Mouse (Mus musculus) heart, embryonic 16.5 days (tissue): ENCODE data around the gene Creld1. TPM values are rescaled to one million over a fixed set of nuclear protein-coding genes. Genes with fewer than 3 reads are reported as not detected.

Experiments used
- ATAC-seq: fragments of 200-750 bp; cut with Nextera tagmentation; replicated peaks from 2 replicates; pipeline ENCODE4 v1.8.0; 2017; ENCODE audit warnings: moderate number of reproducible peaks; ENCODE audit not compliant: insufficient read depth, low FRiP score; ENCODE audit errors: extremely low read depth
- H3K27ac ChIP-seq: fragments of 300-500 bp; sonication (generic); 2 replicates; pipeline ENCODE4 v1.5.1; 2014; ENCODE audit warnings: mild to moderate bottlenecking, low read length, control low read depth, moderate library complexity
- H3K27me3 ChIP-seq: fragments of 300-500 bp; sonication (generic); 2 replicates; pipeline ENCODE4 v1.6.1; 2014; ENCODE audit warnings: low read length, mixed read lengths; ENCODE audit not compliant: control insufficient read depth, insufficient read depth
- H3K36me3 ChIP-seq: fragments of 300-500 bp; sonication (generic); 2 replicates; pipeline ENCODE4 v1.6.1; 2014; ENCODE audit not compliant: control insufficient read depth, insufficient read depth
- H3K4me1 ChIP-seq: fragments of 300-500 bp; sonication (generic); 2 replicates; pipeline ENCODE4 v1.6.1; 2014; ENCODE audit warnings: low read length, mixed read lengths; ENCODE audit not compliant: control insufficient read depth, insufficient read depth
- H3K4me2 ChIP-seq: fragments of 300-500 bp; sonication (generic); 2 replicates; pipeline ENCODE4 v1.6.1; 2014; ENCODE audit warnings: low read depth, mild to moderate bottlenecking, control low read depth, low read length
- H3K4me3 ChIP-seq: fragments of 300-500 bp; sonication (generic); 2 replicates; pipeline ENCODE4 v1.5.1; 2014; ENCODE audit warnings: mild to moderate bottlenecking, control low read depth, low read length
- H3K9ac ChIP-seq: fragments of 300-500 bp; sonication (generic); 2 replicates; pipeline ENCODE4 v1.6.1; 2014; ENCODE audit warnings: low read length, control low read depth
- H3K9me3 ChIP-seq: fragments of 300-500 bp; sonication (generic); replicated peaks from 2 replicates; pipeline ENCODE4 v1.6.1; 2016; ENCODE audit warnings: low read length; ENCODE audit not compliant: control insufficient read depth
- WGBS: fragments of 180-500 bp; shearing (Covaris S2); extraction: QIAGEN DNeasy Blood & Tissue Kit; methylation state at CpG from one replicate; pipeline ENCODE4 v1.1.7; 2014; 5-methylcytosine and 5-hydroxymethylcytosine counted together
- polyA plus RNA-seq: library from polyadenylated mRNA; unstranded; fragments of >200 nt; fragmentation: Nextera tagmentation; extraction: Ambion mirVana; gene quantifications from 2 replicates; pipeline ENCODE4 v1.2.1, GENCODE M21; 2015

Gene Creld1
- polyA plus RNA-seq, 1 experiment from 2014 or later, result 44.8 TPM

DNA sequence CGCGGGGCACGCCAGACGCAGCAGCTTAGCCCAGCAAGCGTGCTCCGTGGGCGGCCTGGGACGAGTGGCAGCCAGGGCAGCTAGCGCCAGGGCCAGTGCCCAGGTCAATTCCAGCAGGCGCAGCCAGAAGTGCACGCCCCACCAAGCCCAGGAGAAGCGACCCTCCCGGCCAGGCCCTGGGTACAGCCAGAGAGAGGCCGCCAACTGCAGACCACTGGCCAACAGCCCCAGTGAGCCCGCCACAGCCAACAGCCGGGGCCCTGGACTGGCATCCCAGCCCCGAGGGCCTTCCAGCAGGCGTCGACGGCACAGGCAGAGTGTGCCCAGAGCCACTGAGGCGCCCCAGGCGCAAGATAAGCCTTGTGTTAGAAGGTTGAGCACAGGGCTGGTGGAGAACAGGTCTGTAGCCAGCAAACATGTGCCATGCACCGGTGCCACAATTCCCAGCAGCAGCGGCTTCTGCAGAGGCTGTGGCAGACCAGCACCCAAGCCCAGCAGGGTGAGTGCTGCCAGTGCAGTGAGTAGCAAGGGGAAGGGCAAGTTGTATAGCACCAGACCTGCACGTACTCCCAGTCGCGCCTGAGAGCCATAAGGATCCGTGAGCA is 12.1 kb downstream of the Creld1 start:
- H3K4me3 ChIP-seq, result peak overlapping the region; percentile 56
- 26% methylated on average over 28 of the region's 28 CpGs for WGBS
- peaks cover 9% of the 10 kb centered on the region for H3K27me3 ChIP-seq
- no peaks in the 10 kb centered on the region for H3K36me3 ChIP-seq
- no peaks in the 10 kb centered on the region for H3K9me3 ChIP-seq
- ATAC-seq, result no peak
- peaks cover 10% of the 10 kb centered on the region for H3K4me1 ChIP-seq
- H3K27ac ChIP-seq, result no peak overlapping the region
- peak overlapping the region; percentile 86 for H3K4me2 ChIP-seq
- peak overlapping the region; percentile 73 for H3K9ac ChIP-seq

DNA sequence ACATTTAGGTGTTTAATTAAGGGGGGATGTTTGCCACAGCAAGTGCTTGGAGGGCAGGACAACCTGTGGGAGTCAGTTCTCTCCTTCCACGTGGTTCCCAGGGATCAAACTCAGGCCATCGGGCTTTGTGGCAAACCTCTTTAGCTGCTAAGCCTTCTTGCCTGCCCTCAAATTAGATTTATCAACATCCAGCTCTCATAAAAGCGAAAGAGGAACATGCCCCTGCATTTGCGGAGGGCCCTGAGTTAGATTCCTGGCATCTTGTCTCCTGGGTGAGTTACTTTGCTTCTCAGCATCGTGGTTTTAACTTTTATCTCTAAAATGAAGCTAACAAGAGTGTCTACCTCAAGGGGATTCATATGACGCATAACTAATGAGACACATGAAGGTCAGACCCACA is 16.2 kb downstream of the Creld1 start:
- no peak overlapping the region for H3K27ac ChIP-seq
- ATAC-seq, result no peak
- no peaks in the 10 kb centered on the region for H3K36me3 ChIP-seq
- peaks cover 10% of the 10 kb centered on the region for H3K4me1 ChIP-seq
- WGBS, result 65% methylated on average over 6 of the region's 6 CpGs
- H3K9ac ChIP-seq, result no peak overlapping the region
- no peak overlapping the region for H3K4me3 ChIP-seq
- 0 out of 2 replicates have a peak, but pooled peaks cover 2% of the 10 kb centered on the region for H3K9me3 ChIP-seq
- peaks cover 27% of the 10 kb centered on the region for H3K27me3 ChIP-seq
- no peak overlapping the region for H3K4me2 ChIP-seq

DNA sequence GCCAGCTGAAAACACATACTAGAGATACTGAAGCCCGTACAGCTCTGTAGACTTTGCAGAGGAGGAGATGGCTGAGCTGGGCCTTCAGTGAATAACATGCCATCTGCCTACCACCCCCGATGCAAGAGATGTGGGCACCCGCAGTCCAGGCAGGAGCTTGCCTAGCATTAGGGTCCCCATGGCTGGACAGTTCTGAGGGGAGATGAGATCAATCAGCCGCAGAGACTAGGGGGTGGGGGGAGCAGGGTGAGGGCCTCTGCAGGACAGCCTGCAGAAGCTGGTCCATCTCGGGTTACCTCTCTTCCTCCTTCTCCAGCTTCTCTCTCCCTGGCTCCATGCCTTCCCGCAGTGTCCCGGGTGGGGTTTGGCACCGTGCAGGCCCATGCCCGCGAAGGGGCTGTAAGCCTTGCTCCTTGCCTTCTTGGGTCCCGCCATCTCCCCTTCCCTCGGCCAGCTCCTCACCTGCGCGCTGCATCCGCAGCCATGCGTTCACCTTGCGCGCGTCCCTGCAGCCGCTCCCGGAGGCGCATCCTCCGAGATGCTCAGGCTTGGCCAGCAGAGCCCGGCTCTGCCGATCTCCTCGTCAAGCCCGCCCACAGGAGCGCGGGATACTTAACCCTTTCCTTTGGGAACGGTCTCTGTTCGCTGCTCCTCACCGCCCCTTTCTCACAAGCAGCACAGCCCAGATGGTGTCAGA is 18.4 kb downstream of the Creld1 start, which contains the start of gene Prrt3:
TSS of gene Prrt3 (minus strand) at position 544 of the 697 bp plus-strand sequence.
- Histone ChIP-seq H3K4me2 (peak within 1 kb of the TSS; percentile 36), H3K4me1 (no peaks in the 10 kb centered on the region), H3K27ac (no peak within 1 kb of the TSS), H3K9me3 (0 out of 2 replicates have a peak, but pooled peaks cover 2% of the 10 kb centered on the region), H3K9ac (no peak within 1 kb of the TSS), H3K27me3 (peaks cover 20% of the 10 kb centered on the region), H3K4me3 (peak within 1 kb of the TSS; percentile 20), H3K36me3 (no peaks in the 10 kb centered on the region)
- WGBS, result 4% methylated on average over 32 of the region's 32 CpGs
- ATAC-seq, result no peak

DNA sequence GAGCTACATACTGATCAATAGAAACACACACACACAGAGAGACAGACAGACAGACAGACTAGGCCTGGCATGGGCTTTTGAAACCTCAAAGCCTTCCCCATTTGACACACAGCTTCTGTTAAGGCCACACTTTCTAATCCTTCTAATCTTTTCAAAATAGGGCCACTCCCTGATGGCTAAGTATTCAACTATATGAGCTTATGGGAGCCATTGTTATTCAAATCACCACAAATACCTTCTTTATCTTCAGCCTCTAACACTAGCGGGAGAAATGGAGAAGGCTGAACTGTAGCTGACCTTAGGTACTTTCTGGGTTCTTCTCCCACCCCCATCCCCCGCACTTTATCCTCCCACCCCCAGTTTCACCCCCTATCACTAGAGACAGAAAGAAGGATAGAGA is 19.7 kb downstream of the Creld1 start:
- 70% methylated on average over 2 of the region's 2 CpGs for WGBS
- peaks cover 20% of the 10 kb centered on the region for H3K27me3 ChIP-seq
- ATAC-seq, result no peak

DNA sequence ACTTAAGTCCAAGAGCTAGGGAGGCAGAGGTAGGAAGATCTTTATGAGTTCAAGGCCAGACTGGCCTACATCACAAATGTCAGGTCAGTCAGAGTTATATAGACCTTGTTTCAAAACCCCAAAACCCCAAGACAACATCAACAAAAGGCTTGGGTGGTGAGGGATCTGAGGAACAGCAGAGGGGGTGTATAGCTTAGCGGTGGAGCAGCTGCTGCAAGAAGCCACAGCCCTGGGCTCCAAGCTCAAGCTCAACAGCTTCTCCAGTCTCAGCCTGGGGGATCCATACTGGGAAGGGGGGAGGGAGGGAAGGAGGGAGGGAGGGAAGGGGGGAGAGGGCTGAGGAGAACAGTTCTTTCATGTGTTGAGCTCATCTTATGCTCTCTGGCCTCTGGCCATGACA is 22.6 kb downstream of the Creld1 start:
- Histone ChIP-seq H3K4me2 (no peak overlapping the region), H3K9ac (no peak overlapping the region), H3K27ac (no peak overlapping the region), H3K36me3 (no peaks in the 10 kb centered on the region), H3K4me3 (no peak overlapping the region), H3K27me3 (peaks cover 16% of the 10 kb centered on the region), H3K4me1 (peaks cover 6% of the 10 kb centered on the region; the same call in 1 of the 2 replicates), H3K9me3 (0 out of 2 replicates have a peak, but pooled peaks cover 2% of the 10 kb centered on the region)
- 64% methylated on average over 1 of the region's 1 CpGs for WGBS
- ATAC-seq, result no peak

More for the DNA sequence above, 19.7 kb downstream of the Creld1 start:
- Histone ChIP-seq H3K9ac (no peak overlapping the region), H3K4me1 (no peaks in the 10 kb centered on the region), H3K4me2 (no peak overlapping the region), H3K9me3 (0 out of 2 replicates have a peak, but pooled peaks cover 2% of the 10 kb centered on the region), H3K36me3 (no peaks in the 10 kb centered on the region), H3K27ac (no peak overlapping the region), H3K4me3 (no peak overlapping the region)

DNA sequence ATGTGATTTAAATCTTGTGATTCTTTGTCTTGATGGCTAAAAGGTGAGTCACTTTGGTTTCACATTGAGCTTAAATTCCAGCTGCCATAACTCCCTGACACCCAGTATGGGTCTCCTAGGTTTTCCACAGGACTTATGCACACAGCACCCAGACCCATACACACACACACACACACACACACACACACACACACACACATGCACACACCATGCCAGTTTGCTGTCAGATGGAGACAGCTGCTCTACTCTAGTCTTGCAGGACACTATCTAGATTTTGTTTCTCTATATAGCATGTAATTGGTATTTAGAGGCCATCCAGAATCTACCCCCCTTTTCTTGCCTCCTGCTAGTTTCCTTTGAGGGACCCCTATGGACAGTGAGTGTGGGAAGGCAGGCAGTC is 24.0 kb downstream of the Creld1 start:
- Histone ChIP-seq H3K4me2 (no peak overlapping the region), H3K4me1 (peaks cover 6% of the 10 kb centered on the region; the same call in 1 of the 2 replicates), H3K36me3 (no peaks in the 10 kb centered on the region), H3K4me3 (no peak overlapping the region), H3K27me3 (peaks cover 2% of the 10 kb centered on the region; the same call in 1 of the 2 replicates), H3K27ac (no peak overlapping the region), H3K9ac (no peak overlapping the region), H3K9me3 (0 out of 2 replicates have a peak, but pooled peaks cover 6% of the 10 kb centered on the region)
- ATAC-seq, result no peak

DNA sequence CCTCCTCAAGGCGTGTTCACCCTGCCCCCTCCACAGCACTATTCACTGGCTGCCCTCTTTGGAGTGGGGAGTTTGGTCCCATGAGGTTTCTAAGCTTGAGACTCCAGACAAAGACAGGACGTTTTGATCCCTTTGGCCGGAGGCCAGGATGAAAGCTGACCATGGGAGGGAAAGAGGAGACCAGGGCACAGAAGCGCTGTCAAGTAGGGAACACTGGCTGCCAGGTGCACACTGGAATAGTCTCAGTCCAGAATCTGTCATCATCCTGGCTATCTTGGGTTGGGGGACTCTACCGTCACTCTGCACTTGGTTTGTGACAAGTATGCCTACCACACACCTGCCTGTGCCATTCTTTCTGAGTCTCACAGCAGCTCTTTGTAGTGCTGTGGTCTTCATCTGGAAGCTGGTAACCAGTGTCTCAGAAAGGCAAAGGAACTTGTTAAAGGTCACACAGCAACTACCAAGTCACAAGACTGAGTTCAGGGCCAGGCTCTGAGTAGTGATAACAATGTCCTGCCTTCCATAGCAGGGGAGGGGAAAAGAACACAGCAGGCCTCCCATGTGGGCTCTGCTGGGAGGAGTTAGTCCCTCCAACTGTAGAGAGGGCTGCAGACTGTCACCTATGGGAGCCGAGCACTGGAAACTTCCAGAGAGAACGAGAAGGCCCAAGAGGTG is 25.3 kb downstream of the Creld1 start:
- peaks cover 2% of the 10 kb centered on the region for H3K36me3 ChIP-seq
- H3K4me3 ChIP-seq, result no peak overlapping the region
- H3K4me1 ChIP-seq, result peaks cover 6% of the 10 kb centered on the region; the same call in 1 of the 2 replicates
- 40% methylated on average over 7 of the region's 7 CpGs for WGBS
- H3K9ac ChIP-seq, result no peak overlapping the region
- 0 out of 2 replicates have a peak, but pooled peaks cover 3% of the 10 kb centered on the region for H3K9me3 ChIP-seq
- no peak overlapping the region for H3K27ac ChIP-seq
- ATAC-seq, result peak; percentile 32; the same call in 1 of the 2 replicates
- no peak overlapping the region for H3K4me2 ChIP-seq
- H3K27me3 ChIP-seq, result no peaks in the 10 kb centered on the region

DNA sequence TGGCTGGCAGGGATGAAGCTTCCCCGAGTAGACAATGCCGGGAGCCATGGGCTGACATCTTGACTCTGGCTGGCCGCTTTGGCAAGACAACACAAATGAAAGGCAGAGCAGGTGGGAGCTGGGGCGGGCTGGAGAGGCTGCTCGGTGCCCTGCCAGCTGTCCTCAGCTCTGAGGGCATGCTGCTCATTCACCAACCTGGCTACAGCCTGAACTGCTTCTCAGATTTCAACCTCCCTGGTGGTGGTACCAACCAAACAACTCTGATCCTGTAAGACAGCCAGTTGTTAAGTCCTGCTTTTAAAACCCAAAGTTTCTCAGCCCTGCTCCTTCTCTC is 25.8 kb downstream of the Creld1 start:
- H3K36me3 ChIP-seq, result peaks cover 7% of the 10 kb centered on the region
- H3K4me1 ChIP-seq, result peaks cover 6% of the 10 kb centered on the region; the same call in 1 of the 2 replicates
- H3K9ac ChIP-seq, result no peak overlapping the region
- H3K27me3 ChIP-seq, result no peaks in the 10 kb centered on the region
- H3K4me2 ChIP-seq, result no peak overlapping the region
- 0 out of 2 replicates have a peak, but pooled peaks cover 3% of the 10 kb centered on the region for H3K9me3 ChIP-seq
- H3K4me3 ChIP-seq, result no peak overlapping the region
- WGBS, result 68% methylated on average over 5 of the region's 5 CpGs
- no peak for ATAC-seq
- no peak overlapping the region for H3K27ac ChIP-seq

DNA sequence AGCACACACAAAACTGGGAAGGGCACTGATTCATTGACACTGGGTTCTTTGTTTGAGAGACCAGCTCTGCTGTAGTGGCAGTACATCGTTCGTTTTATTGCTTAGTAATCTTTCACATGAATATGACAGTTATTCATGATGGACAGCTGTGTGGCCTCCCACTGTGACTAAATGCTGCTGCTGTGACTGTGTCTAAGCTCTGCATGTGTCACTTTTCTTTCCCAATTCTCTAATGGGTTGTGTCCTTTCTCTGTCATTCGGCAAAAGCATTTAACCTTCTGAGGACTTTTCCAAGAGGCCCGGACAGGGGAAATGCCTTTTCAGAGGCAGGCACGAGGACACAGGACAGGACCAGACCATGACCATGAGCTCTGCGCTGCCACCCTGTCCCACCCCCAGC is 30.8 kb downstream of the Creld1 start:
- no peak for ATAC-seq
- H3K36me3 ChIP-seq, result peaks cover 54% of the 10 kb centered on the region
- H3K9ac ChIP-seq, result no peak overlapping the region
- H3K27me3 ChIP-seq, result no peaks in the 10 kb centered on the region
- H3K4me2 ChIP-seq, result no peak overlapping the region
- H3K9me3 ChIP-seq, result 0 out of 2 replicates have a peak, but pooled peaks cover 3% of the 10 kb centered on the region
- no peak overlapping the region for H3K27ac ChIP-seq
- WGBS, result 89% methylated on average over 6 of the region's 6 CpGs
- no peak overlapping the region for H3K4me3 ChIP-seq
- H3K4me1 ChIP-seq, result no peaks in the 10 kb centered on the region
